Mouse (Mus musculus): ENCODE results near the gene Mfge8.

GRCm38 (mm10) chr7:79191501-79191900 is 42.6 kb upstream of the Mfge8 start:
- no peak for TF ChIP-seq CTCF (IDR thresholded peaks at IDR 0.05; ENCODE audit: insufficient read depth, low read depth, low read length)
- TF ChIP-seq POLR2A (IDR thresholded peaks at IDR 0.05; ENCODE audit: insufficient read depth, low read depth, low read length) = no peak

Data from olfactory bulb, adult 2 months (tissue).